ENCODE assay signal across 30 mouse cellular contexts in the genomic region with DNA sequence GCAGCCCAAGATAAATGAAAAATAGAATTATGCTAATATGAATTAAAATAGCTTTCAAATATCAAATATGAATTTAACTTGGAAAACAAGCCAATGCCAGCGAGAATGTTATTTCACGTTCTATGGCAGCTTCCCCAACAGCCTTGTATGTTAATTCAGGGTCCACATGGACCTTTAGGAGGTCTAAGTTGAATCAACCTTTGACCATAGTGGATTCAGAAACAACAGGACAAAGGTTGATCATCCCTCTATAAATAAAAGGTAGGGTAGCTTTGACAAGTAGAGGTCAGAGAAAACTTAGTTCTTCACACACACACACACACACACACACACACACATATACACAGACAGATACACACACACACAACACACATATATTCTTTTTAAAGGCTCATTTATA. TPM values are rescaled to one million over a fixed set of nuclear protein-coding genes. Genes with fewer than 3 reads are reported as not detected.
"Had no signal": no experiment of that assay in that cellular context is flagged by ENCODE, and none has a peak within 500 bp of the region (broad histone marks: within the 10 kb centered on the region; RNA-seq: fewer than 3 reads in every experiment).

No protein-coding gene starts in this region.

- H3K4me3 ChIP-seq: heart, adult 2 months; heart, embryonic 13.5 days; heart, embryonic 15.5 days; hindbrain, embryonic 10.5 days; hindbrain, embryonic 12.5 days; intestine, embryonic 15.5 days; kidney, embryonic 15.5 days; layer of hippocampus, adult 2 months; left cerebral cortex, adult 2 months; limb, embryonic 10.5 days; limb, embryonic 12.5 days had no signal

- H3K9ac ChIP-seq: forebrain, postnatal 0 days; heart, embryonic 13.5 days; heart, embryonic 15.5 days; hindbrain, embryonic 12.5 days; hindbrain, embryonic 14.5 days; intestine, embryonic 15.5 days; kidney, embryonic 15.5 days; limb, embryonic 12.5 days; liver, embryonic 14.5 days had no signal

- H3K4me1 ChIP-seq: heart, embryonic 13.5 days; heart, embryonic 15.5 days; intestine, embryonic 15.5 days; kidney, embryonic 15.5 days; limb, embryonic 12.5 days had no signal

- H3K27ac ChIP-seq: heart, adult 2 months; heart, embryonic 13.5 days; heart, embryonic 15.5 days; hindbrain, embryonic 10.5 days; hindbrain, embryonic 12.5 days; hindbrain, embryonic 14.5 days; intestine, embryonic 15.5 days; kidney, embryonic 15.5 days; kidney, postnatal 0 days; left cerebral cortex, adult 2 months; limb, embryonic 10.5 days; limb, embryonic 12.5 days; liver, embryonic 14.5 days had no signal

- H3K27me3 ChIP-seq: heart, embryonic 13.5 days; heart, embryonic 15.5 days; hindbrain, embryonic 12.5 days; intestine, embryonic 15.5 days; kidney, embryonic 15.5 days; limb, embryonic 12.5 days had no signal

- DNase-seq: forebrain, postnatal 0 days; gastrocnemius, postnatal 14 days; gastrocnemius, postnatal 36 days; heart, adult 2 months; heart, postnatal 14 days; kidney, postnatal 4 days had no signal

- H3K36me3 ChIP-seq: heart, embryonic 13.5 days; heart, embryonic 15.5 days; hindbrain, embryonic 10.5 days; hindbrain, embryonic 12.5 days; intestine, embryonic 15.5 days; kidney, embryonic 15.5 days; limb, embryonic 10.5 days; limb, embryonic 12.5 days had no signal

RNA-seq across cellular contexts. Expression of a gene that starts 5.8 kb away (rescaled TPM):
- total RNA-seq: forebrain, postnatal 0 days had no signal
- polyA plus RNA-seq: gonadal fat pad, adult 2 months; hindbrain, embryonic 10.5 days; hindbrain, embryonic 12.5 days; hindbrain, embryonic 14.5 days; hindbrain, embryonic 16.5 days; inflammation-experienced regulatory T-cells, adult 6 months; intestine, embryonic 15.5 days; kidney, postnatal 0 days; limb, embryonic 10.5 days; limb, embryonic 12.5 days; liver, embryonic 11.5 days; liver, embryonic 14.5 days had no signal

RNA-seq across cellular contexts. Expression of a gene that starts 22.8 kb away (rescaled TPM):
- total RNA-seq: forebrain, postnatal 0 days had no signal
- polyA plus RNA-seq: heart, adult 2 months; heart, embryonic 15.5 days; heart, postnatal 0 days; hindbrain, embryonic 12.5 days; hindbrain, embryonic 14.5 days; hindbrain, embryonic 16.5 days; inflammation-experienced regulatory T-cells, adult 6 months; limb, embryonic 10.5 days; limb, embryonic 12.5 days had no signal

RNA-seq across cellular contexts. Expression of a gene that starts 51.0 kb away (rescaled TPM):
- polyA plus RNA-seq: inflammation-experienced regulatory T-cells, adult 6 months had no signal

RNA-seq across cellular contexts. Expression of a gene that starts 52.9 kb away (rescaled TPM):
- total RNA-seq: gastrocnemius, adult 18-20 months; gastrocnemius, adult 8-10 months; gastrocnemius, postnatal 14 days; gastrocnemius, postnatal 36 days; heart, adult 2 months; heart, postnatal 14 days; heart, postnatal 36 days; layer of hippocampus, adult 2 months; layer of hippocampus, postnatal 10 days; left cerebral cortex, adult 2 months; left cerebral cortex, postnatal 36 days had no signal
- polyA plus RNA-seq: forebrain, postnatal 0 days; gonadal fat pad, adult 2 months; heart, adult 2 months; heart, embryonic 11.5 days; heart, embryonic 13.5 days; heart, embryonic 15.5 days; heart, postnatal 0 days; hindbrain, embryonic 10.5 days; hindbrain, embryonic 12.5 days; hindbrain, embryonic 14.5 days; hindbrain, embryonic 16.5 days; inflammation-experienced regulatory T-cells, adult 6 months; intestine, embryonic 15.5 days; limb, embryonic 10.5 days; limb, embryonic 12.5 days; liver, embryonic 11.5 days had no signal
